ENCODE assay signal across 7 mouse cellular contexts in the genomic region with DNA sequence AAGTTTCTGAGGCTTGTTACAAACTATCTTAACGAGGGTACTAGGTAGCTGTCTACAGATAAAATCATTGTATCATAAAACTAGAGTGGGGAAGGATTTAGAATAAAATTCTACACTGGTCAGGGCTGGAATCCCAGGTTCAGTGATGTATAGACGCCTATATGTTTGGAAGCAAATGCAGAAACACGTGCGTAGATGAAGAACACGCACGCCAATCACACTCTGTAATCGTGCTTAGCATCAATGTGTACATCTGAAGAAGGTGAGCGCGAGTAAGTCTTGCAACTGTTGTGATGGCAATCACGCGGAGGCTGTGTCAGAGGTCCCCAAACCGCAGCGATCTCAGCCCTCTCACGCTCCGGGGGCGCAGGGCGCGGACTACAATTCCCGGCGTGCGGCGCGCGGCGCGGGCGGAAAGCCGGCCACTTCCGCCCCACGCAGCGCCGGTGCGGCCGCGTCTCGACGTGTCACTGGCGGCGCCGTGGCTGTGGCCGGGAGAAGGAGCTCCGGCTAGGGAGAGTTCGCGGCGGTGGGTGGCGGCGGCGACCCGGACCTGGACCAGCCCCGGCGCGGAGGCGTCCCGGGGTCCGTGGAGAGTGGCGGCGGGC. TPM values are rescaled to one million over a fixed set of nuclear protein-coding genes. Genes with fewer than 3 reads are reported as not detected.
DNase-seq lines count a peak whose midpoint lies in the region; ATAC-seq lines count a peak whose summit lies in the region.

Gene Clint1, plus strand, starts transcription at position 536 of the 608 bp plus-strand sequence.

- peak; percentile 53 for ATAC-seq in granulocyte monocyte progenitor cell, adult 5-6 weeks (replicated peaks; ENCODE audit: poor library complexity, severe bottlenecking)
- ATAC-seq in midbrain, embryonic 13.5 days, result peak; percentile 96

- peak within 1 kb of the TSS; percentile 97 for H3K27ac ChIP-seq in limb, embryonic 10.5 days
- H3K27ac ChIP-seq in midbrain, embryonic 13.5 days, result peak within 1 kb of the TSS; percentile 75

- no peaks in the 10 kb centered on the region for H3K9me3 ChIP-seq in limb, embryonic 10.5 days (replicated peaks)
- H3K9me3 ChIP-seq in midbrain, embryonic 13.5 days, result no peaks in the 10 kb centered on the region

- H3K4me1 ChIP-seq in limb, embryonic 10.5 days, result peaks cover 17% of the 10 kb centered on the region; the same call in 1 of the 2 replicates
- peaks cover 39% of the 10 kb centered on the region for H3K4me1 ChIP-seq in midbrain, embryonic 13.5 days (replicated peaks)

- under 1% methylated on average over 57 of the region's 57 CpGs for WGBS in limb, embryonic 10.5 days
- WGBS in midbrain, embryonic 13.5 days, result under 1% methylated on average over 56 of the region's 57 CpGs

- peak within 1 kb of the TSS; percentile 96 for H3K9ac ChIP-seq in midbrain, embryonic 13.5 days (replicated peaks)

- peak within 1 kb of the TSS; percentile 100 for H3K4me3 ChIP-seq in limb, embryonic 10.5 days
- peak within 1 kb of the TSS; percentile 92 for H3K4me3 ChIP-seq in midbrain, embryonic 13.5 days (replicated peaks)

- H3K4me2 ChIP-seq in midbrain, embryonic 13.5 days (replicated peaks), result peak within 1 kb of the TSS; percentile 70

- peaks cover 33% of the 10 kb centered on the region for H3K36me3 ChIP-seq in limb, embryonic 10.5 days
- no peaks in the 10 kb centered on the region; the same call in 1 of the 2 replicates for H3K36me3 ChIP-seq in midbrain, embryonic 13.5 days

- DNase-seq in adrenal gland, adult 8-10 months, result peak; percentile 70
- peak; percentile 83 for DNase-seq in embryo, embryonic 9.5 days (ENCODE audit: extremely low spot score)
- DNase-seq in kidney, adult 11 months, result peak; percentile 77
- peak; percentile 89 for DNase-seq in limb, embryonic 10.5 days (ENCODE audit: low spot score)
- DNase-seq in spleen, adult 12 weeks (ENCODE audit: low spot score), result peak; percentile 74

- no peaks in the 10 kb centered on the region for H3K27me3 ChIP-seq in limb, embryonic 10.5 days (ENCODE audit: low read depth, poor library complexity, severe bottlenecking)
- H3K27me3 ChIP-seq in midbrain, embryonic 13.5 days, result no peaks in the 10 kb centered on the region

RNA-seq across cellular contexts. Expression of gene Clint1, which starts in this region (rescaled TPM):
- total RNA-seq in adrenal gland, adult 8-10 months (2022), result 10 to 100 TPM; 63.4 to 94.6 (median 74.8) TPM
- 113 and 131 TPM in 2 replicates for total RNA-seq in granulocyte monocyte progenitor cell, adult 5-6 weeks (2014; fragmentation: Nextera tagmentation)
- total RNA-seq in granulocyte monocyte progenitor cell, adult 5-6 weeks (2017), result 118 and 127 TPM in 2 replicates
- 73.0 and 81.5 TPM in 2 replicates for polyA plus RNA-seq in limb, embryonic 10.5 days (2016; fragmentation: Nextera tagmentation; extraction: Ambion mirVana)
- polyA plus RNA-seq in midbrain, embryonic 13.5 days (2015; fragmentation: Nextera tagmentation; extraction: Ambion mirVana), result 48.8 and 49.8 TPM in 2 replicates

Comparison
In these comparisons a context has a peak if more than half of its experiments do, and no peak if none do; other contexts are left out.
1. Peak in every context shown above with its lines: DNase-seq, ATAC-seq, H3K4me3 ChIP-seq and H3K27ac ChIP-seq.